Mouse (Mus musculus) kidney, adult 2 months (tissue): ENCODE measurements at regions not wholly inside any gene's neighbourhood (a gene's known extent, or its start where the extent isn't known, plus 50 kb on each side); places are given as distances from the start of the nearest gene placed in this dataset.

Experiments
- CTCF ChIP-seq: fragments of 200-500 bp; conservative IDR thresholded peaks from 2 replicates; pipeline ENCODE4 v1.5.1; 2011; ENCODE audit warnings: low read depth, mild to moderate bottlenecking, control low read depth, low read length, moderate library complexity, mixed read lengths; ENCODE audit not compliant: insufficient read depth, insufficient read length
- POLR2A ChIP-seq: fragments of 200-500 bp; IDR thresholded peaks from one replicate; pipeline ENCODE4 v1.6.1; 2011; ENCODE audit warnings: low read depth, low read length, control low read depth

- no peak for TF ChIP-seq POLR2A
- TF ChIP-seq CTCF, result no peak
Observed at GRCm38 (mm10) chr6:66052386-66052785, 100.0 kb downstream of the 4930544G11Rik start.
